Comparison of ENCODE assay signal across 14 mouse cellular contexts in genomic region chr11:74448556-74448955, GRCm38 (mm10).
DNase-seq lines count a peak whose midpoint lies in the region.
"Had no signal": no experiment of that assay in that cellular context is flagged by ENCODE, and none has a peak within 500 bp of the region (broad histone marks: within the 10 kb centered on the region; RNA-seq: fewer than 3 reads in every experiment).

No protein-coding gene starts in this region.

- peak; percentile 96 for DNase-seq in heart, adult 11 months
- DNase-seq in heart, postnatal 25 days (ENCODE audit: low spot score): no peak
- peak; percentile 35 for DNase-seq in brain, adult 2 months (ENCODE audit: low read depth, low spot score)
- peak; percentile 55 for DNase-seq in heart, embryonic 10.5 days (ENCODE audit: low spot score)
- DNase-seq in heart, postnatal 4 days: peak; percentile 50
- no peak for DNase-seq in cerebellum, postnatal 10 days
- DNase-seq in c-Kit-positive CD71-positive TER-119-positive erythroid progenitor cells, embryonic 14.5 days (ENCODE audit: low spot score): no peak
- no peak for DNase-seq in B cell, adult 2 months
- DNase-seq: lung, postnatal 14 days had no signal

- no peaks in the 10 kb centered on the region for H3K9me3 ChIP-seq in heart, embryonic 10.5 days
- H3K9me3 ChIP-seq: neural tube, embryonic 12.5 days had no signal

- peak overlapping the region; percentile 70 for H3K27ac ChIP-seq in heart, embryonic 10.5 days
- H3K27ac ChIP-seq: forebrain, embryonic 12.5 days; hindbrain, embryonic 10.5 days; liver, embryonic 14.5 days; midbrain, embryonic 12.5 days; neural tube, embryonic 12.5 days had no signal

- WGBS in heart, embryonic 10.5 days: 46% methylated on average over 4 of the region's 4 CpGs

- intact Hi-C loops in heart, postnatal 25 days (cut with DNase I): no loop called here

- H3K4me1 ChIP-seq in heart, embryonic 10.5 days: peaks cover 16% of the 10 kb centered on the region
- H3K4me1 ChIP-seq: forebrain, embryonic 12.5 days; hindbrain, embryonic 10.5 days; midbrain, embryonic 12.5 days; neural tube, embryonic 12.5 days had no signal

- H3K36me3 ChIP-seq in heart, embryonic 10.5 days: 0 out of 2 replicates have a peak, but pooled peaks cover 4% of the 10 kb centered on the region
- H3K36me3 ChIP-seq: forebrain, embryonic 12.5 days; hindbrain, embryonic 10.5 days; midbrain, embryonic 12.5 days; neural tube, embryonic 12.5 days had no signal

- H3K4me3 ChIP-seq in heart, embryonic 10.5 days: no peak overlapping the region
- H3K4me3 ChIP-seq: forebrain, embryonic 12.5 days; hindbrain, embryonic 10.5 days; midbrain, embryonic 12.5 days; neural tube, embryonic 12.5 days had no signal

- H3K27me3 ChIP-seq in heart, embryonic 10.5 days (ENCODE audit: insufficient read depth, poor library complexity, severe bottlenecking): no peaks in the 10 kb centered on the region
- H3K27me3 ChIP-seq: forebrain, embryonic 12.5 days; midbrain, embryonic 12.5 days; neural tube, embryonic 12.5 days had no signal

Comparison
In these comparisons a context has a peak if more than half of its experiments do, and no peak if none do; other contexts are left out.
1. DNase-seq: peak in heart, adult 11 months (single experiment), brain, adult 2 months (single experiment), heart, embryonic 10.5 days (single experiment) and heart, postnatal 4 days (single experiment); none in heart, postnatal 25 days (single experiment), cerebellum, postnatal 10 days (0 of 2), c-Kit-positive CD71-positive TER-119-positive erythroid progenitor cells, embryonic 14.5 days (single experiment) and B cell, adult 2 months (0 of 2).